In genomic region chr17:63771111-63771510, GRCm38 (mm10) we compare ENCODE assay signal across 17 mouse cellular contexts.
"Had no signal": no experiment of that assay in that cellular context is flagged by ENCODE, and none has a peak within 500 bp of the region (broad histone marks: within the 10 kb centered on the region; RNA-seq: fewer than 3 reads in every experiment).

No protein-coding gene starts in this region.

- ATAC-seq: midbrain, embryonic 13.5 days; midbrain, embryonic 15.5 days had no signal

- H3K9ac ChIP-seq: lung, embryonic 14.5 days; midbrain, embryonic 13.5 days; midbrain, embryonic 15.5 days; neural tube, embryonic 13.5 days; neural tube, embryonic 15.5 days had no signal

- H3K27ac ChIP-seq: midbrain, embryonic 13.5 days; midbrain, embryonic 15.5 days; neural tube, embryonic 13.5 days; neural tube, embryonic 15.5 days had no signal

- H3K4me3 ChIP-seq: megakaryocyte, embryonic 14.5 days; midbrain, embryonic 13.5 days; midbrain, embryonic 15.5 days; neural tube, embryonic 13.5 days; neural tube, embryonic 15.5 days had no signal

- H3K36me3 ChIP-seq: midbrain, embryonic 13.5 days; midbrain, embryonic 15.5 days; neural tube, embryonic 13.5 days; neural tube, embryonic 15.5 days had no signal

- H3K9me3 ChIP-seq: midbrain, embryonic 13.5 days; midbrain, embryonic 15.5 days; neural tube, embryonic 13.5 days; neural tube, embryonic 15.5 days had no signal

- DNase-seq: lung, adult 18-20 months; lung, postnatal 10 days; lung, postnatal 4 days; retina, postnatal 1 day; right cerebral cortex, adult 18-20 months; right cerebral cortex, postnatal 25 days; right cerebral cortex, postnatal 4 days; spleen, adult 18-20 months; thymus, adult 18-20 months; thymus, postnatal 14 days; thymus, postnatal 36 days had no signal

- H3K4me1 ChIP-seq: megakaryocyte, embryonic 14.5 days; midbrain, embryonic 13.5 days; midbrain, embryonic 15.5 days; neural tube, embryonic 13.5 days; neural tube, embryonic 15.5 days had no signal

- H3K27me3 ChIP-seq: megakaryocyte, embryonic 14.5 days; midbrain, embryonic 13.5 days; midbrain, embryonic 15.5 days; neural tube, embryonic 13.5 days; neural tube, embryonic 15.5 days had no signal
